Mouse (Mus musculus) embryo, embryonic 11.5 days (tissue): ENCODE data around the gene Cul5.

Experiments
- DNase-seq: peaks from one replicate; pipeline ENCODE4 v3.0.0-alpha.2; 2012; ENCODE audit warnings: low read depth, low spot score

Cul5 gene

GRCm38 (mm10) chr9:53607816-53608215, 62.0 kb downstream of the Cul5 start:
- no peak for DNase-seq

- no peak for DNase-seq
Measured at GRCm38 (mm10) chr9:53607192-53607591, 62.6 kb downstream of the Cul5 start.

GRCm38 (mm10) chr9:53604954-53605353, 64.9 kb downstream of the Cul5 start:
- no peak for DNase-seq

GRCm38 (mm10) chr9:53603849-53604248, 66.0 kb downstream of the Cul5 start:
- no peak for DNase-seq

GRCm38 (mm10) chr9:53603384-53603783, 66.4 kb downstream of the Cul5 start:
- DNase-seq, result no peak

GRCm38 (mm10) chr9:53601541-53601940, 68.3 kb downstream of the Cul5 start:
- no peak for DNase-seq

- no peak for DNase-seq
Measured at GRCm38 (mm10) chr9:53598631-53599030, 71.2 kb downstream of the Cul5 start.

GRCm38 (mm10) chr9:53596971-53597600, 72.7 kb downstream of the Cul5 start:
- no peak for DNase-seq

GRCm38 (mm10) chr9:53594764-53595163, 75.0 kb downstream of the Cul5 start:
- peak; percentile 46 for DNase-seq

GRCm38 (mm10) chr9:53581870-53582269, 87.9 kb downstream of the Cul5 start:
- DNase-seq, result no peak

- no peak for DNase-seq
Measured at GRCm38 (mm10) chr9:53575721-53576120, 94.1 kb downstream of the Cul5 start.

- no peak for DNase-seq
Measured at GRCm38 (mm10) chr9:53572516-53573307, 97.1 kb downstream of the Cul5 start.

GRCm38 (mm10) chr9:53570662-53571061, 99.2 kb downstream of the Cul5 start:
- DNase-seq, result no peak
